Mouse (Mus musculus): ENCODE data around the gene Tenm2.

DNA sequence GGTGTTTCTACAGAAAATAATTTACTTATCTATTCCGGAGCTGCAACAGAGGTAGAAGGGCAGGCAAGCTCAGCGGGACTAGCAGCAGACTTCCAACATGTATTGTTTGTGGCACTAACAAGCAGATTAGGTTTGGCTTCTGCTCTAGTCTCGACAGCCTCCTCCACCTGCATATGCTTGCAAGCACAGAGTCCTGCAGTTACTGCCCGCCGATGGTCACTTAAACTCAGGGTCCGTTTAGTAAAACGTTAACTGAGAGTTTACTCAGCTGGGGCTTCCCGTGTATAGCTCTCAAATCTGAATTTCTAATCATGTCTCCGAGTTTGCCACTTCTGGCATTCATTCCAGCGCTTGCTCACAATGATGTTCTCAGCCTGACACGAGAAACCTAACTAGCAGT is 404.3 kb downstream of the Tenm2 start:
- no peak for TF ChIP-seq EP300 (IDR thresholded peaks at IDR 0.05; ENCODE audit: low read depth)
- no peak for TF ChIP-seq CTCF (IDR thresholded peaks at IDR 0.05; ENCODE audit: low read depth)
